Mouse (Mus musculus) retina, embryonic 14.5 days (tissue): ENCODE results near the gene Igsf21.
A peak's percentile ranks its signal among the peaks of the same experiment; 100 is the strongest.

Experiments used
- DNase-seq: peaks from one replicate; pipeline ENCODE4 v3.0.0-alpha.2; 2015; ENCODE audit warnings: low spot score

Gene Igsf21

DNA sequence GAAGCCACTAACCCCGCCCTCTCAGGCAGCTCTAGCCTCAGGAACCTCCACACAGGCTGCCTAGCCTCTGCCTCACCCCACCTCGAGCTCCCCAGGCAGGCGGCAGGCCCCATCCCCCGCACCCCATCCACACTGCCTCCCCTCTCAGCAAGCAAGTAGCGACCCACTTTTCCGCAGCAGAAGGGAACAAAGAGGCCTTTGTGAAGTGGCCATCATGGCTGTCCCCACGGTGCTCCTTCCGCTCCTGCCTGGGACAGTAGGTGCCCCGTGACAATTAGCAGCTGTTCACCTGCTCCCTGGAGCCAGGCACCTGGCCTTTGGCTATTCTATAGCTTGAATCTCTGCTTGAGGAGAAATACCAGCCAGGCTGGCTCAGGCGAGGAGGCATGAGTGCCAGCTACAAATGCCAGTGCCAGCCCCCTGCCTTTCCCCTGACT lies 9.3 kb downstream of the Igsf21 start:
- DNase-seq: peak; percentile 70

GRCm38 (mm10) chr4:140235361-140236153 lies 11.0 kb downstream of the Igsf21 start:
- no peak for DNase-seq

DNA sequence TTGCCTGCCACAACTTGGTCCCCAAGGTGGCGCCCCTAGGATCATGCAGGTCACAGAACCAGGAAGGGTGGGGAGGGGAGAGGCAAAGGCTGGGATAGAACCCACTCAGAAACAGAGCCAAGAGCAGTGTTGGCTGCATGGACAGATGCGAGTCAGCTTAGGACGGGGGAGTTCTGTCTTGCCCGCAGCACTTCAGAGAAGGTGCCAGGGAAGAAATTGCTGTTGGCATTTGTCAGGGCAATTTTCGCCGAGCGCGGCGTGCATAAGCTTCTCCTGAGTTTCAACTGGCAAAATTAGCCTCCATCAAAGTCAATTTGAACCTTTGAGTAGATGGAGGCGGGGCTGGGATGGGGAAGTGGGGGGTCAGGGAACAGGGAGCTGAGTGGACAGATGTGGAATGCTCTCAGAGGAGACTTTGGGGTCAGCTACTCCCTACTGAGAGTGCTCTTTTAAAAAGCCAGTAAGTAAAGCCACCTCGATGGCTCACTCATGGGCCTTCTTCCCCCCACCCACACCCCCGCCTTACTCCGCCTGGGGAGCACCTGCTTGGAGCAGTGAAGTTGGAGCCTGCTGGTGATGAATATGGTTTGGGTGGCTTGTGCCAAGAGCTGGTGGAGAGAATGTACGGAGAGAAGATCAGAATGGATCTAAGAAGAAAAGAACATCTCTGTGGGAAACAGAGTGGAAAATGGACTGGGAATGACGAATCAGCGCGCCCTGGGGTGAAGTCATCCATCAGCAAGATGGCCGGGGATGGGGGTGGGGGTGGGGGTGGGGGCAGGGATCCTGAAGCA lies 12.0 kb downstream of the Igsf21 start:
- no peak for DNase-seq

GRCm38 (mm10) chr4:140227837-140228236 lies 18.7 kb downstream of the Igsf21 start:
- DNase-seq: no peak

DNA sequence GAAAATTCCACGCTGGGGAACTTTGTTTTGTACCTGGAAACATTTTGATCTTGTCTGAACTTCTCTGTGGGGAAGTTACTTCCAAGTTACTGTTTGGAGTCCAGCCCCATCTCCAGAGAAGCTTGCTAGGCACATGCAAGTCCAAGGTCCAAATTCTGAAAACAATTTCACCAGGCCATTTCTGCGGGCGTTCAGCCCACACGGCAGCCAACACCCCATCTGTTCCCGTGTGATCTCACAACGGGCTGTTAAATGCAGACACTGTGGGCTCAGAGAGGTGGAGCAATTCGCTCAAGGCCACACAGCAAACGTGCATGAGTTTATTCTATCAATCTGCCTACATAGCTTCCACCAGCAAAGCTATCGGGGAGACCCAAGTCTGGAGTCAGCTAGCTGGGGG lies 21.4 kb downstream of the Igsf21 start:
- DNase-seq: no peak

GRCm38 (mm10) chr4:140224451-140224850 lies 22.1 kb downstream of the Igsf21 start:
- DNase-seq: no peak

DNA sequence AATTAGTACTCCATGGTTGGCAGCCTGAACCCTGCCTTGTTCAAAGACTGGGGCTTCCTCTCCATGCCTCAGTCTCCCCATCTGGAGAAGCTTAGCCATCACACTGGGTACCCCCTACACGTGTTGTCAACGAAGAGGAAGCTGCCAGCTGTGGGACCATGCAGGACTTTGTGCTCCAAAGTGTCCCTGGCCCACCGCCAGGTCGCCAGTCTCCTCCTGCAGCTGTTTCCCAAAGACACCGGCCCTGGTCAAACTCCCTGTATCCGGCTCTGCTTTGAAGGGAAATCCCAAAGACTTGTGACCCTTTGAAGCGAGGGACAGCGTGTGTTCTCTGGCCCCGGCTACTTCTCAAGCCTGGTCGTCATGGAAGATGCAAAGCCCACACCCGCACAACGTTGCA lies 23.5 kb downstream of the Igsf21 start:
- DNase-seq: no peak

DNA sequence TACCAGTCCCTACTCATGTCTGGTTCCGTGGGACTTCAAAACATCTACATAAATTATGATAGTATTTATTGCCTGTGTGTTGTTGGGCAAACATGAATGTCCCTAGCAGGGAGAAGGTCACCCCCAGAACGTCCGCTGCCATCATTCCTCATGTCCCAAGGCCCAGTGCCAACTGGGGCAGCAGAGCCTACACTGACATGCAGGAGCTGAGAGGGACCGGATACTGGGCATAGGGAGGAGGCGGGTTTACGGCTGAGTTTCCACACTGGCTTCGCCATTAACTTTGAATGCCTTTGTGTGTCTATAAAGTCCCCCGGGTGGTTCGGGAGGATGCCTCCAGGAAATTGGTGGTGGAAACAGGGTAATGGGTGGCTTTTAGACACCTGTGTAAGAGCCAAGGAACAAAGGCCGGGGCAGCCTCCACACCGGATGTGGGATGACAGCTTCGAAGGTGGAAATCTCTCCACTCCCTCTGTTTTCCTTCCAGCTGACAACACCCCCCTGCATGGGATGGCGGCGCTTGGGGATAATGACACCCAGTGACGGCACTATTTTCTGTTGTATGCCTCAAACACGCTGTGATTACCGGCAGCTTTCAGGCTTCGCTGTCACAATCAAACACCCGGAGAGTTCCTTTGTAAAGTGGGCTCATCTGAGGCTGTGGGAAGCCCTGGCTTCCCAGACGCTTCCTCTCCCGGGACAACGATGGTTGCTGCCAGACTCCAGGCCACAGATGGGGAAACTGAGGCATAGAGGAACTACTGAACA lies 26.1 kb downstream of the Igsf21 start:
- no peak for DNase-seq

DNA sequence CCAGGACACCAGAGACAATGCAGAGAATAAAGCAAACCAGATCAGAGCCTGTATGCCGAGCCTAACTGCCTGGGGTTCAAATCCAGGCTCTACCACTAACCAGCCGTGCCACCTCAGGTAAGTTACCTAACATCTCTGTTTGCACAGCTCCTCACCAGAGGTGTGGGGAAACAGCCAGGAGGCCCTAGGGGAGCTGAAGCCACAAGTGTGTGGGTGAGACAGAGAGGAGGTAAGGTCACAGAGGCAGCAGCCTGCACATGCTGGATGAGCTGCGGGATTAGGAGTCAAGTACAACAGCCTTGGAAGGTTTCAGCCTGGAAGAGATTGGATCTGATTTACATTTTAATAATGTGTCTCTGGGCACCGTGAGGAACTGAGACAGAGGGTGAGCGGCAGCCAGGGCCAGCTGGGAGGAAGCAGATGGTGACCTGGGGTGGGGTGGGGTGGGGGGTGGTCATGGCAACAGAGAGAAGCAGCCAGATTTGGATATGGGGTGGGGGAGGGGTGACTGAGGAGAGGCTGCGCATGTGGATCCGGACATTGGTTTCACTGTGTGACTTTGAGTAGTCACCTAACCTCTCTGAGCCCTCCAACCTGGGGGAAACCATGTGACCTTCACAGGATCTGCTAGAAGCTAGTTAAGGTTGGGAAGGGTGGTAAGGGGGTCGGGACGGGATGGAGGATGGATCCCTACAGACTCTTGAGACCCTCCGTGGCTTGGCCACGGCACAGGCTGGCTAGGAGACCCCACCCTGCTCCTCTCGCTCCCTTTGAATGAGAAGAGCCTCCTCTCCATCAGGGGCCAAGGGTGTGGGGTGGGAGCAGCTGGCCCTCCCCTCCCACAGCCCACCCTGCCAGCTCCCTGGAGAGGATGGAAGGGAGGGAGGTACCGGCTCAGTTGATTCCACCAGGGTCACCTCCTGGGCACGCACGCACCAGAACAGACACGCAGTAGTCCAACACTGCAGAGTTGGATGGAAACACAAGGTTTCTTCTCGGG lies 27.4 kb downstream of the Igsf21 start:
- peak; percentile 68 for DNase-seq

DNA sequence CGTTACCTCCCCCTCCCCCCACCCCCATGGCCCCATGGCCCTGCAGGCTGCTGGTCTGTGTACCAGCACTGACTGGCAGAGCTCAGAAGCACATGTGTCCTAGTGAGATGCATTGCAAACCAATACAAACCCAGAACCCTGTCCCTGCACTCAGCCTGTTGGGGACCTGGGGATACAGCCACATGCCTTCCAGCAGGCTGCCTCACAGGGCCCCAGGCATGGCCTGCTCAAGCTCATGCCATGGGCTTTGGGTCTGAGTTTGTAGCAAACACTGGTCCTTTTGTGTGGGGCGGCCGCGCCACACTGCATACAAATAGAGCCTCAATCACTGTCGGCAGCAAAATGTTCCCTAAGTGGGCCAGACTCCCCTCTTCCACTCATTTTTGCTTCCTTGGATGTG lies 28.2 kb downstream of the Igsf21 start:
- no peak for DNase-seq

- DNase-seq: no peak
Measured at GRCm38 (mm10) chr4:140217934-140218333, 28.6 kb downstream of the Igsf21 start.

- no peak for DNase-seq
Measured at GRCm38 (mm10) chr4:140216096-140216495, 30.5 kb downstream of the Igsf21 start.

DNA sequence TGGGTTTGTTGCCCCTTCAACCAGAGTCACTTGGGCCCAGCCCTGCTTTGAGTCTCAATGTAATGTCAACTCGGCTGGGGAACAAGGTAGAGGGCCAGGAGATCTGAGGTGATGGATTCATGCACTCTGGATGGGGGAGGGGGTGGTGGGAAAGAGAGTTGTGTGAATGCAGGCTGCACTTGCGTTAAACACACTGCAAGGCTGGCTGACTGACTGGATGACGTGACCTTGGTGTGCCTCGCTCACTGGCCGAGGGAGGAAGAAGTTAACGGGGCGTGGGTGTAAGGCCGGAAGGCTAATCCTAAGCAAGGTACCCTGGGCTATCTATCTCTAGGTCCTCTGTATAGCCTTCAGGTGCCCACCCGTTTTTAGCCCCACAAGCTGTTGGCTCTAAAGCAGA lies 31.4 kb downstream of the Igsf21 start:
- DNase-seq: no peak

- DNase-seq: no peak
Measured at GRCm38 (mm10) chr4:140214406-140214805, 32.2 kb downstream of the Igsf21 start.

DNA sequence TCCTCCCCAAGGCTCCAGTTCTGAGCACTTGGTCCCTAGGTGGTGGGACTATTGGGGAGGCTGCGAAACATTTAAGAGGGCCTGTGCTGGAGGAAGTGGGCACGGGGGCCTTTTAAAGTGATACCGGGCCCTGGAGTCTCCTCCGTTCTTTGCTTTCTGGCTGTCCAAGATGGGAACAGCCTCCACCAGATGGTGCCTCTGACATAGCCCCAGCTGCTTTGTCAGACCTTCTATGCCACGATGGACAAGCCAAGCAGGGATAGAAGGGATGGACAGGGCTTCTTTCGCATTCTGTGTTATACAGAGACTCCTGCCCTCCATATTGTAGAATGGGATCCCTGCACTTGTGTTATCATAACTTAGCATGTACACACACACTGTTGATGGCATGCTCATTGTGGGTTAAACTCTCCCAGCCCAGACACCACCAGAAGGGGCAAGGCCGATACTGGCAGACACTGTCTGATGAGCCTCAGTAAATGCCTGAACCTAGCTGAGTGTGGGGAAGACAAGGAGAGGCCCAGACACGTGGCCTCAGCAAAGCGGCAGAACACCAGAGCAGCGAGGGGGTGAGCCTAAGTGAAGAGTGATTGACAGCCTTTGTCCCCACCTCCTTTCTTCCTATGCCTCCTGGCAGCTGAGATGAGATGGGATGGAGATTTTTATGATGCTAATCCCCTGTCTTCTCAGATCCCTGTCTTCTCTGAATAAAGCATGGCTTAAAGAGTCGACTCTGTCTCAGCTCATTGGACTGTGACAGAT lies 36.3 kb downstream of the Igsf21 start:
- no peak for DNase-seq

DNA sequence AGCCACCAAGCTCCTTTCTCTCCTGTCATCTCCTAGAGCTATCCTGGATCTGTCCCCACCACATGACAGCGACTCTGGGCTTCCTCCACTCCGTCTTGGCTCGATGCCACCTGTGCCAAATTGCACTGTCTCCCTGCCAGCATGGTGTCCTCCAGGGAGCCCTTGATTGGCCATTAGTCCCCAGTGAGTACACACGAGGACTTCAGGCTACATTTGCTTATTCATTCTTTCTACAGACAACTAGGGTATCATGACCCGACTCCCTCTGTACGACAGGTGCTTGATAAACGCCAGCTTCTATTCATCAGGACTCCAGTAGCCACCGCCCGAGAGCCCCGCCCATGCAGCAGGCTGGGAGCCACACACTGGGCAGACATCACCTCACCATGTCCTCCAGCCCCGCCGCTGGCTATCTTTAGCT lies 40.8 kb downstream of the Igsf21 start:
- DNase-seq: no peak

GRCm38 (mm10) chr4:140204775-140205174 lies 41.8 kb downstream of the Igsf21 start:
- DNase-seq: no peak

- DNase-seq: no peak
Measured at GRCm38 (mm10) chr4:140203696-140204272, 42.8 kb downstream of the Igsf21 start.

DNA sequence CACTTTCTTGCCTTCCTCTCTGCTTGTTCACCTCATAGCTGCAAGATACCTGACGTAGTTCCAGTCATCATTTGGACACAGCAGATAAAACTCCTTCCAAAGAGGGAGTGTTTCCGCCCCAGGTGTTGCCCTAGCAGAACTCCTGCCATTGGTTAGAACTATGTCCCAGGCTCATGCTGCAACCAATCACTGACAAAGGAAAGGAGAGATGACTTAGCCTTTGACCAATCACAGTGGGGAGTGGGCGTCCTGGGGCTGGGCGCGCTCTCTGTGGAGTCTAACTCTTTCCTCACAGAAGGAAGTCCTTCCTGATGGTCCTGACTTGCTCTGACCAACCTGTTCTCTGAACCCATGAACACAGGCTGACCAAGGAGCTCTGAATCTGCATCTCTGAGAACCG lies 44.4 kb downstream of the Igsf21 start:
- DNase-seq: no peak

GRCm38 (mm10) chr4:140200296-140200695 lies 46.3 kb downstream of the Igsf21 start:
- DNase-seq: no peak
